Mouse (Mus musculus): ENCODE results near the gene Atp2b2.

DNA sequence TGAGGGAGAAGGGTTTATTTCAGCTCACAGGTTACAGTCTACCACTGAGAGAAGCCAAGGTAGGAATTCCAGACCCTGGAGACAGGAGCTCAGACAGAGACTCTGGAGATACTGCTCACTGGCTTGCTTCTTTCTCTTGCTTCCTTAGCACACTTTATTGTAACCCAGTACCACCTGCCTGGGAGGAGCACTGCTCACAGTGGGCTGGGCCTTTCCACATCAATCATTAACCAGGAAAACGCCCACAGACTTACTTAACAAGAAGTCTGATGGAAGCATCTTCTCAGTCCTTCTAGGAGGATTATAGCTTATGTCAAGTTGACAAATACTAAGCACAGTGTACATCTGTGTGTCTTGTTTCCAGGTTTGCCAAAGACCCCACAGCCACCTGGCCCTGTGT is 327.6 kb downstream of the Atp2b2 start:
- TF ChIP-seq POLR2A (IDR thresholded peaks at IDR 0.05; ENCODE audit: borderline replicate concordance, extremely low read depth, low read depth, low read length) (no peak), CTCF (IDR thresholded peaks at IDR 0.05; ENCODE audit: insufficient read depth, low read length) (no peak)

Measured in lung, adult 2 months (tissue).